Mouse (Mus musculus): Measurements from ENCODE around the gene Rpl3l.
"Not testable (repeated sequence)": the region's sequence is repeated elsewhere in the genome, so short reads cannot be mapped to it uniquely, and the experiment has no call there.

Rpl3l gene

DNA sequence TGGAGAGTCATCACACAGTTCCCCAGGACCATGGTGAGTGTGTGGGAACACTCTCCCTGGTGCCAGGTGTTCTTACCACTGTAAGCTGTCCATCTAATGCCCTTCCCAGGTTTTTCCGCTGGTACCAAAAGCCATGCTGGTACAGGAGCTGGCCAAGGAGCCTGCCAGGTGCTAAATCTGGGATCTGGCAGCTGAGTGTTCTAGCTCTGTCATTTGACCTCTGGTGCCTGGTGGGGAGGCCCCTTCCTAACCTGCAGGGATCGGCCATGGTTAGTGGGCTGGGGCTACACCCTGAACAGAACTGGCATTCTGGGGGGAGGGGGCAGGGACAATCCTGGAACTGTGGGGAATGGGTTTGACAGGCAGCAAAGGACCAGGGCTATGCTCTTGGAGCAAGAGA lies at the start of gene Rpl3l:
Gene Rpl3l (plus strand): TSS at position 203 of the 400 bp plus-strand sequence.
- DNase-seq: no peak

DNA sequence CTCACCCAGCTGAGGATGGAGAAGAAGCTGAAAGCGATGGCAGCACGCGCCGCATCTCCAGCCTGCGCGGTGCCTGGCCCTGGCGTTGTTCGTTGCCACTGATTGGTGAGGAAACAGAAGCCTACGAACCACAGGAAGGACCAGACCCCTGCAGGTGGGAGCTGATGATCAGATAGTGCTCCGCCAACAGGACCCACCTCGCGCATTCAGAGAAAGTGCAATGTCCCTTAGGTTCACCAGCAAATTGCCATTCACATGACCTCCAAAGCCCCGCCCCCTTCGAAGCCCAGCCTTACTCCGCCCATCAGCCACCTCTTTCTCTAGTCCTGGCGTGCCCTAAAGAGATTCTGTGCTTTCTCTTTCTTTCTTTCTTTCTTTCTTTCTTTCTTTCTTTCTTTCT lies 41.1 kb upstream of the Rpl3l start:
- DNase-seq: peak in 1 of 2 experiments; percentile 47

DNA sequence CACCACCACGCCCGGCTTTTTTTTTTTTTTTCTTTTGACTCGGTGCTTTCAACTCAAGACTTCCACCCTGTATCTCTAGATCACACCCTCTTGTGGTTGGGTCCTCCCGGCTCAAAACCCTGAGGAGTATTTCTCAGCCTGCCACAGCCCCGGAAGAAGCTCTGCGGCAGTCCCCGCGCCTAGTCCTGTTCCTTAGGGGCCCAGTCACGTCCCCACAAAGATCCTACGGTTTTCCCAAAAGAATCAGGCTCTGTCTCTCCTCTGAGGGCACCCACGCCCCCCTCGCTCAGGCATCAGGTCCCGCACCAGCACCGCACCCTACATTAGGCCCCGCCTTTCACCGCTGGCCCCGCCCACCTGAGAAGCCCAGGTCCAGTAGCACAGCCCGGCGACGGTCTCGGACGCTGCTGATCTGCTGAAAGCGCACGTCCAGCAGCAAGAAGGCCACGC lies 40.4 kb upstream of the Rpl3l start:
- peak; percentile 43 to 65 for DNase-seq

DNA sequence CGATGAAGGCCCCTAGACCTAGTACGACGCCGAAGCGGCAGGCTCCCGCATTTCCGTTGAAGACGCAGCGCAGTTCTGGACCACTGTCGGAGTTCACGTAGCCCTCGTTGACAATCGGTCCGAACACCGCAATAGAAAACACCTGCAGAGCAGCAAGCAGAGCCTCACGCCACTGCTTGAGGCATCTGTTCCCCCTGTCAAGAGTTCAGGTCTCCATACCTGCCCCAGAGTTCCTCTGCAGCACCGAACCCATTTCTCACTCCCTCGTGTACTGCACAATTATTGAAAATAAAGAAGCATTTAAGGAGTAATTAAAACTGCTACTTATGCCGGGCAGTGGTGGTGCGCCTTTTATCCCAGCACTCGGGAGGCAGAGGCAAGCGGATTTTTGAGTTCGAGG lies 40.0 kb upstream of the Rpl3l start:
- DNase-seq: no peak

DNA sequence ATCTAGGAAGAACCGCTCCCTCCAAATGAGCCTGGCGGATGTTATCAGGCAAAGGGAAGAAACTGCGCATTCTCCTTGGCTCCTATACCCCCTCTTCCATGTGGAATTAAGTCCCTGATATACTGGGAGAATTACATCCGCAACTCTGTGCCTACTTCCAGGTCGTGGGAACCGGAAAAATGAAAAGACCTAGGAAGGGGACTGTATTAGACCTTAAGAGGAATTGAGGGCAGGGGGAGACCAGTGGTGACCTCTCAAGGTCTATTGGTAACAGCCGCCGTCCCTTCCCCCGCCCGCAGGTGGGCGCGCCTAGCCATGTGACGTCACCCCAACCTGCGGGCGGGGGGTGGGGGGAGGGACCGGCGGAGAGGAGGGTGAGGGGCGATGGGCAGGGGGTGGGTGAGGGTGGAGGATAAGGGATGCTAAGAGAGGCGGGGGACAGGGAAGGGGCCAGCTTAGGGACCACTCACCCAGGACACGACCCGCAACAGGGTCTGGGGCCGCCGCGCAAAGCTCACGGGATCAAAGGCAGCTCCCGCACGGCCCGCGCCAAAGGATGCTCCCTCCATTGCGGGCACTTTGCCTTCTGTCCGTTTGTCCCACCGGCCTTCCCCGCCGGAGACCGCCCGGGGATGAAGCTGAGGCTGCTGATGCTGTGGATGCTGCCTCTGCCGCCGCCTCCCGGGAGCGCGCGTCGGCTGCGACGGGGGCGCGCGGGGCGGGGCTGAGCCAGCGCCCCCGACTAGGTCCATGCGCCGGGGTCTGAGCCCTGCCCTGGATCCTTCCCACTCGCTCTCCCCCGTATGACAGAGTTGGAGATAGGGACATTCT lies 38.2 kb upstream of the Rpl3l start, which contains the start of gene Syngr3:
Gene Syngr3 (minus strand): TSS at position 705 of the 831 bp plus-strand sequence.
- no peak for DNase-seq

DNA sequence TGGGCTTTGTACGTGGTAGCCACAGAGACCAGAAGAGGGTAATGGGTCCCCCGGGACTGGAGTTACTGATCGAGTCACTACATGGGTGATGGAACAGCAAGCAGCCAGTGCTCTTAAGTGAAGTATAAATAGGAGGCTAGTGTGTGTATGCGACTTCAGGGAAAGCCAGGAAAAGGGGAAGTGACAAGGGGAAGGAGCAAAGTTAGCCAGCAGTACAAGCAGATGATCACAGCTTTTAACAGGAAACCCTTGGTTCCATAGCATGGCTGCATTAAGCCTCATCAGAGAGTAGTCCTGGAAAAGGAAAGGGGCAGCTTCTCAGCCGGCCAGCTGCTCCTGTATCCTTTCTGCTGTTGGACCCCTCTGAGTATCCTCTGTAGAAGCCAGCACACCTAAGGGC lies 35.2 kb upstream of the Rpl3l start:
- DNase-seq: no peak

DNA sequence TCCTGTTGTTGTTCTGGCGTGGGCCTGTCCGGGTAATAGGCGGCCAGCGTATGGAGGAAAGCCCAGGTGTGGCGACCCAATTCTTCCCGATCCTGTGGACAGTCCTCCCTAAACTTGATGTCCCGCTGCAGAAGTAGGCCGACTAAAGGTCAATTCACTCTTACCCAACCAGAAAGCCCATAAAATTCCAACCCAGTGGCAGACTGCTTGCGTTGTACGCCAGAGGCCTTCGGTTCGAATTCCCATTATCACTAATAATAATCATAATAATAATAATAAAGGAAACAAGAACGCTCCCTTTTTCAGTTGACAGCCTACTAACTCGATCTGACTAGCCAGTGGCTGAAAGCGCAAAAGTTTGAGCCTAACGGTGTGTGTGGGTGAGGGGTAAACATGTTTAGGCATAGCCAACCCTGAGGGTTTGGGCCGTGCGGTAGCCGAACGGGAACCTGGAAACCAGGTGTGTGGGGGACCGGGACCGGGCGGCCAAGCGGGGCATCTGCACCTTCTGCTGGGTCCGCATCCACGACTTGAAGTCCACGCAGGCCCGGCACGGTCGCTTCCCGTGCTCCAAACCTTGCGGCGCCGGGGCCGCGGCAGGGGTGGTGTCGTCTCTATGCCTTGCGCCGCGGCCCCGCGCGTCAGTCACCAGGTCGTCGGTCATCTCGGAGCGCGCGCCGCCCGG lies 32.2 kb upstream of the Rpl3l start:
- no peak for DNase-seq

DNA sequence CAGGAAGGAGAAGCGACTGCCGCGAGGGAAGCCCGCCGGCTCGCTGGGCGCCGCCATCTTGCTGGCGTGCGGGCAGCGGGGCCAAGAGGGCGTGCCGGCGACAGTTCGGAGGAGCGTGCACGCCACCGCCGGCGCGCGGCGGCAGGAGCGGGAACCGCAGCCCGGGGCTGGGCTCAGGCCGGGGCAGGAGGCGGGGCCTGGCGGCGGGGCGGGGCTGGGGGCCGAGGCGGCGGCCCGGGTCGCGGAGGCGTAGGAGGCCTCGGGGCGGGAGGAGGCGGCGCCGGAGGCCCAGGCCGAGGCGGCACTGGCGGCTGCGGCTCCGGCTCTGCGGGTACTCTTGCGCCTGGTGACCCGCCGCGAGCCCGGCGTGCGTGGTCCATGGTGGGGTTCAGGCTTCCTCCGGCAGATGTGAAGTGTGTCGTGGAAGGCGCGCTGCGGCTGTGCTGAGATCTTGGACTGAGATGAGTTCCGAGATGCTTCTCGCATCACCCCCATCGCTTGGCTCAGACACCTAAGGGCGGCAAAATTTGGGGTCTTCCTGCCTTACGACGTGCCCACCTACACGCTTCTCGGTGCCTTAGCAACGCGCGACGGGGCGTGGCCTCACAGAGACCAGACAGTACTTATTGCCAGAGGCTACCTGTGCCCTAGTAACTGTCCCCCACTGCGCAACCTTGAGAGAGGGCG lies 31.5 kb upstream of the Rpl3l start, which contains the start of the genes Gfer and Noxo1:
Gene Gfer (minus strand): TSS at position 146 of the 687 bp plus-strand sequence.
Gene Noxo1 (plus strand): TSS at position 224 of the 687 bp plus-strand sequence.
- DNase-seq: peak; percentile 81 to 85

DNA sequence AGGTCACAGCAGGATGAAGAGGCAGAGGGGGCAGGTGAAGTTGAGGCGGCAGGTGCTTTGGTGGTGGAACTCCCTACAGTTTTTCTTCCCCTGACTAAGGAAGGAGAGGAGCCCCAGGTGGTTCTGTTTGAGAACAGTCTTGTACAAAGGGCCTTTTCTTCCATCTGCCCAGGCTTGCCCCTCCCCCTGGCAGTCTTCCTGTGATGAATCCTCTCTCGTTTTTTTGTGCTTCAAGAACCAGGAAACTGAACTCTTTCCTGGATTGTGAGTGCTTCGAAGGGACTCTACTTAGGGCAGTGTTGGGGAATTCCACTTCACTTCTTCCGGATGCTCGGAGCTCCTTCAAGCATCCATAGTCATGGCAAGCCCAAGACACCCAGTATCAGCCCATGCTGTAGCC lies 29.6 kb upstream of the Rpl3l start:
- no peak for DNase-seq

DNA sequence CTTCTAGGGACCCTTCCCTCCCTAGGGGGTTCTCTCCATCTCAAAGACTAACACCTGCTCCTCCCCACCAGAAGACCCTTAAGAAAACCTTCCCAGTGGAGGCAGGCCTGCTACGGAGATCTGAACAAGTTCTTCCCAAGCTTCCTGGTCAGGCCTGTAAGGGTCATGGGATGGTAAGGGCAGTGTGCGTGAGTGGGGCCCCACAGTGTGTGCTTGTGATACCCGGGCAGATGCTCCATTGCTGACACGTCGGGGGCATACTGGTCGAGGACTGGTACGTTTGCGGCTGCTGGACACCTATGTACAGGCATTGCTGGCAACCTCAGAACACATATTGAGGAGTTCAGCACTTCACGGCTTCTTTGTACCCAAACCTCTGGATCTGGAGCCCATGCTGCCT lies 28.9 kb upstream of the Rpl3l start:
- DNase-seq: no peak

DNA sequence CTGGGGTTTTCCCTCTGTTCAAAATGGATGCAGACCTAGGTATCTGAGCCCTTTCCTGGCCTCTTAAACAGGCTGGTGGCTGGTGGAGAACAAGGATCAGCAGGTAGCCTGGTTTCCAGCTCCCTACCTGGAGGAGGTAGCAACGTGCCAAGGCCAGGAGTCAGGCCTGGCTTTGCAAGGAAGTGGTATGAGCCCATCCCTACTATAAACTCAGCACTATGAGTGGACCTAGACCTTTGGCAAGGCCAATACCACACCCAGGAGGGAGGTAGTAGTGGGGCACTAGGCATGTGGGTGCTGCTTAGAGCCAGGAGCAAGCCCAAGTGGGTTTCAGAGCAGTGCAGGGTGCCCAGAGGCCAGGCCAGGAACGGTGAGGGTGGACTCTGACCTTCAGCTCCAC lies 28.1 kb upstream of the Rpl3l start:
- no peak for DNase-seq

DNA sequence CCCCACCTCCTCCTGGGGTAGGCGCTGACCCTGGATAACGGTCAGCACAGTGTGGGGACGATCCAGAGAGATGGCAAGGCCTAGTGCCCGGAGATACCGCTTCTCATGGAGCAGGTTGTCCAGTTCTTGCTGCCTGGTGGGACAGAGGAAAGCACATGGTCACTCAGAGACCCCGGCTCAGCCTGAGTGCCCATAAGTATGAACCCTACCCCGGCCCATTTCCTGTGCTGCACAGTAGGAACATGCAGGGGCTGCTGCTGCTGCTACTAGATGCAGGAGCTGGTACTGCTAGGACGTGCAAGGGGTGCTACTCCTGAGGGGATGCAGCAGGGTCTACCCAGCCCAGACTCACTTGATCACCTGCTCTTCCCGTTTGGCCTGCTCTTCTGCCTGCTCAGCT lies 26.4 kb upstream of the Rpl3l start:
- DNase-seq: no peak

DNA sequence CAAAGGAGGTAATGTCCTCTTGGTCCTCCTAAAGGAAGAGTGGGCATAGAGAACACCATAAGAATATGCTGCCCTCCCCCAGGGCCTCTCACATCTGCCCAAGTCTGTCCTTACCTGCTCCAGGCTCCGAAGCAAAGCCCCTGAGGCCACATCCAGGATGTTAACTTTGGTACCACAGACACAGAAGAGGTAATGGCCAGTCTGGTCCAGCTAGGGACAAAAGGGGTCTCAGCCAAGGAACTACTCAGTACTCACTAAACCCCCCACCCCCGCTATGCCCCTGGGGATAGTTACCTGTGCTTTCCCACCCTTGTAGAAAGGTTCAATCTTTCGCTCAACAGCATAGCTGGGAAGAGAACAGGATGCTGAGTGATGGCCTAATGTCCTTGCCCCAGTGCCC lies 21.8 kb upstream of the Rpl3l start:
- DNase-seq: no peak

DNA sequence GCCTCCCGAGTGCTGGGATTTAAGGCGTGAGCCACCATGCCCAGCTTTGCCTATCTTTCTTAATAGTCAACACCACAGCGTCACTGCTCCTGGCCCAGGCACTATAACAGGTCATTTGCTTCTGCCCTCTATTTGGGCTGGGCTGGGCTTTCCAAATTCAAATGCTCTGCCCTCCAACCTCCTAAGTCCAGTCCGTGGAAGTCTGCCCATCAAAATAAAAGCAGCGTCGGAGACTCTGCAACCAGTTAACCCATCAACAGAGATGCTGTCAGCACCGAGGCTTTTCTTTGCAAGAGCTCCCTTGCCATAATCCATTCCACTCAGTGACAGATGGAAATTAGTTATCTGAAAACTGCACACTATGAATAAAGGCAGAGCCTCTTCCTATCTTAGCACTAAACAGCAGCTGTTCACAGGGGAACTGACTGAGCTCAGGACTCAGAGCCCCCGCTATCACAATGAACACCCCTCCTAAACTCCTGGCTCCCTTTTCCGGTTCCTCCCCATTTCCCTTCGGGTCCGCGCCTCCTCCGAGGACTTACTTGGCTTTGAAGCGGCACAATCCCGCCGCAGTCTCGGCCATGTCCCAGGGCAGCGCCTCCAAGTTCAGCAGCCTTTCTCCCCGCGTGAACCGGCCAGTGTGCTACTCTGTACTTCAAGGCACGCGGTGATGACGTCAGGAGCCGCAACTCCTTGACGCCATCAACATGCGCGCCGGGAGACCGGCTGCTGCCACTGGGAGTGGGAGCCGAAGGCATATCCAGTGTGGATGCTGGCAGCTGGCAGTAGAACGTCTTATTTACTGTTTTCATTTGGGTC lies 20.4 kb upstream of the Rpl3l start, which contains the start of gene Tbl3:
Gene Tbl3 (minus strand): TSS at position 679 of the 819 bp plus-strand sequence.
- peak; percentile 79 to 91 for DNase-seq

DNA sequence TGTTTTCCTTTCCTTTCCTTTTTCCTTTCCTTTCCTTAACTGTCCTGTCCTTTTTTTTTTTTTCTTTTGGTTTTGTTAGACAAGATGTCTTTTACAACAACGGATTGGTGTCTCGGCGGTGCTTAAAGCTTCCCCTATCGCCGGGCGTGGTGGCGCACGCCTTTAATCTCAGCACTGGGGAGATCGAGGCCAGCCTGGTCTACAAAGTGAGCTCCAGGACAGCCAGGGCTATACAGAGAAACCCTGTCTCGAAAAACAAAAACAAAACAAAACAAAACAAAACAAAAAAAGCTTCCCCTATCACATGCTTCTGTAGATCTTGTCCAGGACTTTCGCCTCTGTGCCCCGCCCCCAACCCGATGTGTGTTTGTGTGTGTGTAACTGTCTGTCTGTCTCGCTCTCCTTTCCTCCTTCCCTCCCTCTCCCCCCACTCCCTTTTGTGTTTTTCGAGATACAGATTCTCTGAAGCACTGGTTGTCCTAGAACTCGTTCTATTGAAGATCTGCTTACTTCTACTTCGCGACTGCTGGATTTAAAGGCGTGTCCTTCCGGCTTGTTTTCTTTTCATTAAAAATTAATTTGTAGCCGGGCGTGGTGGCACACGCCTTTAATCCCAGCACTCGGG lies 19.7 kb upstream of the Rpl3l start:
- DNase-seq: no peak

DNA sequence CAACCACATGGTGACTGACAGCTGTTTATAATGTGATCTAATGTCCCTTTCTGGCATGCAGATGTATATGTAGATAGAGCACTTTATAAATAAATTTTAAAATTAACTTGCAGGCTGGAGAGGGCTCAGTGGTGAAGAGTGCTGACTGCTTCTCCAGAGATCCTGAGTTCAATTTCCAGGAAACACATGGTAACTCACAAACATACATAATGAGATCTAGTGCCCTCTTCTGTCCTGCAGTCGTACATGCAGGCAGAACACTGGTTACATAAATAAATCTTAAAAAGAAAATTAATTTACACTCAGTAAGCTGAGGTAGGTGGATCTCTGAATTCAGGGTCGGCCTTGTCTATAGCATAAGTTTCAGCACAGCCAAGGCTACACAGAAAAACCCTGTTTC lies 19.0 kb upstream of the Rpl3l start:
- DNase-seq: no peak

DNA sequence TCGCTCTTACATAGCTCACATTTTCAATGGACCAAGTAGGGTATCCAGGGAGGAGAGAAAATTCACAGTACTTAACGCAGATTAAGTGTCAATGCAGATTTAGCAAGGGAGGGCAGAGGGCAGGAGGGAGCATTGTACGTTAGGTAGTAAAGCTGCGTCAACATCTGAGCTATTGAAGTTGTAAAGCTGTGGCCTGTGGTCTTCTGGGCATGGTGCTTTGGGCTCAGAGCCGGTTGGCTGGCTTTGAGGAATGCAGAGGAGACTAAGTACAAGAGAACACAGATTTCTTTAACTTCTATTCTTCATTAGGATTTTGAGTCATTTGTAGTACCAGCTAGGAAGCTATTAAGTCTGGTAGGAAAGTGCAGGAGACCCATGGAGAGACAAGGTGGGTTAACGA lies 12.1 kb upstream of the Rpl3l start:
- no peak for DNase-seq

DNA sequence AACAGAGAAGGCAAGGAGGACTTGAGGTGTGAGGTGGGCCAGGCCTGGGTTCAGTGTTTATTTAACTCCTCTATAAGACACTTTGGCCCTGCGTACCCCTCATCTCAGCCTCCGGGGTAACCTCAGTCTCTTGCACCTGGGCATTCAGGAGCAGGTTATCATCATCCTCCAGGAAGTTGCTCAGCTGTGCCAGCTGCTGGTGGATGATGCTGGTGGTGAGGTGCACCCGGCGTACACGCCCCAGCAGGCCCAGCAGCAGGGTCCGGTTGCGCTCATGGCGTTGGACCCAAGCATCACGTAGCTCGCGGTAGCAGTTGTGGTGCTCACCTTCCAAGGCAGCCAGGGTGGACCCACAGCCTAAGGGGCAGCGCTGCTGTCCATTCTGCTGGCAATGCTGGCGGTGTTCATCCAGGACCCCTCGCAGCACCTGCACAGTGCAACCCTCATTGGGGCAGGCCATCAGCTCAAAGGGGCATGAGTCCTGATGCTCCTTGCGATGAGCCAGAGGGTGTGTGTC lies 11.4 kb upstream of the Rpl3l start:
- no peak for DNase-seq

DNA sequence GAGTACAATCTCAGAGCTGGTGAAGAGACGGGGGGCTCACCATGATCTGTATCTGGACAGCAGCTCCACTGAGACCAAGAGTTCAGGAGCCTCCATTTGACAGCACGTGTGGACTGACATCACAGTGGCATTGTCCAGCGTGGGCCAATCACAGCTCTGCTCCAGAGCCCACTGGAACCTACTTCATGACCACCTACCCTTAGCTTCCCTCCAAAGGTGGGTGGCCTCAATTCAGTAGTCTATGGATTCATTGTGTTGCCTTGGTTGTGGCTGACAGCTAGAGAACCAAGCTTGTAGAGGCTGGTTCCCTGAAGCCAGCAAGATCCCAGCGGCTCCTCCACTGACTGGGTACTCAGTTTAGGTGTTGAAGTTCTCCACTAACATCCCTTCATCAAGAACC lies 9.7 kb upstream of the Rpl3l start, which contains the start of the genes Rnf151 and Rps2:
Gene Rnf151 (minus strand): TSS at position 121 of the 400 bp plus-strand sequence.
Gene Rps2 (plus strand): TSS at position 174 of the 400 bp plus-strand sequence.
- DNase-seq: no peak

DNA sequence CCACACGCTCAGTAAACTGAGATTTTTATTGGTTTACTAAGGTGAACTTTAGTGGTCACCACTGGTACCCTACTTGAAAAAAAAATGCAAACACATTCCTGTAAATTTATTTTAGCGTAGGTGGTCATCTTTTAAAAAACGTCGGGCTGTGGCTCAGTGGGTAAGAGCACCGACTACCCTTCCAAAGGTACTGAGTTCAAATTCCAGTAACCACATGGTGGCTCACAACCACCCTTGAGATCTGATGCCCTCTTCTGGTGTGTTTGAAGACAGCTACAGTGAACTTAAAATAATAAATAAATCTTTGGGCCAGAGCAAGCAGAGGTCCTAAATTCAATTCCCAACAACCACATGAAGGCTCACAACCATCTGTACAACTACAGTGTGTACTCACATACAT lies 8.7 kb upstream of the Rpl3l start:
- DNase-seq: not testable (repeated sequence)

DNA sequence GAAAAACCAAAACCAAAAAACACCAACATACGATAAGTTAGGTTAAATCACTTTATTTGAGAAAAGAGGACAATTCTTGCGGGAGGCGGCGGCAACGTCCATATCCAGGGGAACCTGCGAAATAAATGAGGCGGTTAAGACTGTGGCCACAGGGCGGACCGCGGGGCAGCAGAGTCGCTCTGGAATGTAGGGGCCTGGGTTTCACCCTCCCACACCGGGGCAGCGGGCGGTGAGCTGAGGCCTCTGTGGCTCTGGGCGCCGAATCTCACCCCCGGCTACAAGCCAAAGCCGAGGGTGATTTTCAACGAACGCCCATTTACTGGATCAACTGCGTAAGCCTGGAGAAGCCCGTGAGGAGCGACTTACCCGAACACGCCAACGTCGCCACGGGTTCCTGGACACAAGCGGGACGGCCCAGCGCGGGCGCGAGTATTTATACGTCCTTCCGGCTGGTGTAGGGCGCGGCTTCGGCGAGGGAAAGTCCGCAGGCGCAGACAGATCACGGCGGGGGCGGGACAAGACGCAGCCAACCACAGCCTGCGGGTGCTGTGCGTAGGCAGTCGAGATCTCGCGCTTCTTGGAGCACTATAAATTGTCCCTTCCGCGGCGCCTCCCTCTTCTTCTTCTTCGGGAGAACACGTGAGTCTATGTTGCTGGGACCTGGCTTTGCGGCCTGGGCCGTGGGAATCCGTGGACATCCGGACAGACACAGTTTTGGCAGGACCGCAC lies 8.0 kb upstream of the Rpl3l start:
- DNase-seq: peak; percentile 96

All from spleen, adult 18-20 months (tissue).